Mouse (Mus musculus): ENCODE measurements around the gene Gpr132.

The Gpr132 gene

DNA sequence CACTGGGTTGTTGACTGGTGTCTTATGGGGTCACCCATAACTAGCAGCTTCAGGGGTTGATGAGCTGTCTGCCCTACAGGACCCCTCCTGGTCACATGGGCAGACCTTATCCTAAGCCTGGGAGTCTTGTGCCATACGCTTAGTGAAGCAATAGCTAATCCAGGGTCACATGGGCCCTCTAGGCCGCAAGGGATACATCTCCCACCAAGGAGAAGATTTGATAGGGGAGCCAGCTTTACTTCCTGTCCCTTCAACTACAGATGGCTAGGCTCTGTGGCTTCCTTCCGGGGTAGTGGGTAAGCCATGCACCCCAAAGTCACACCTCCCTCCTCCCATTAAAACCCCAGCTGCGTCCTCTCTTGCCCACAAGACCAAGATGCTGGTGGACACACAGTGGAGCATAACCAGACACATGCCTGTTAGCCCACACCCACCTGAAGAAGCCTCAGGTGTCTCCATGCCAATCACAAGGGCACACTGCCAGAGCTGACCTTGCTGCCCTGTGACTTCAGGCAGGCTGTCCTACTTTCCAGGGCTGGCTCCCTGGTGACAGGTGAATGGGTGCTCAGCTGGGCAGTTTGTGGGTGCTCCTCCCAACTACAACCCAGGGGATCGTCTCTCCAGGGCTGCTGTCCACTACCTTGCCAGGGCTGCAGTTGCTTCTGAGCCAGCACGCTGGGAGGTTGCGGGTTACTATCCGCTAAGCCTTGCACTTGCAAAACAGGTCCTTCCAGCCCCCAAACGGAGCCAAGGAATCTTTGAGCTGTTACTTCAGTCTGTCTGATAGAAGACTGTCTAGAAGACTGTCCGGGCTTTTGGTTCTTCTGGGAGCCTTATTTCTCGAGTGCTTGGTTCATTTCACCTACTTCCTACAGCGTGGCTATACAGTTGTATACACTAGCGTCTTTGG, at the start of gene Gpr132:
TSS of gene Gpr132 (minus strand) at position 51 of the 910 bp plus-strand sequence.
- no peak for DNase-seq (ENCODE audit: low read depth, low spot score)

DNA sequence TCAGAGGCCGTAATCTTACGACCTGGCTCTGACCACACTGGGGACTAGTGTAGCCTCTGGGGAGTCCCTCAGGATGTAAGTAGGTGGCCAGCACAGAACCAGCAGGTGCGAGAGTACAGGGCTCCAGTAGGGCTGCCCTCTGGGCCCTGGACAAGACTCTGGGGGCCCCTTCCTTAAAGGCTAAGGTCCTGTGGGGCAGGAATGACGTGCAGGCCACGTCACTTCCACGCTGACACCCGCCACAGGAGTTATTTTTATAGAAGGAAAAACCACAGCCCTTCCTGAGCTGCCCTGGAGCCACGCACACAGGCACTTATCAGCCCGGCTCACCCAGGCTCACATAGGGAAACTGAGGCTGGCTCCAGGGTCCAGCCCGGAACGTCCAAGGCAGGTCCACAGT, 49.5 kb upstream of the Gpr132 start:
- no peak for DNase-seq (ENCODE audit: low read depth, low spot score)

DNA sequence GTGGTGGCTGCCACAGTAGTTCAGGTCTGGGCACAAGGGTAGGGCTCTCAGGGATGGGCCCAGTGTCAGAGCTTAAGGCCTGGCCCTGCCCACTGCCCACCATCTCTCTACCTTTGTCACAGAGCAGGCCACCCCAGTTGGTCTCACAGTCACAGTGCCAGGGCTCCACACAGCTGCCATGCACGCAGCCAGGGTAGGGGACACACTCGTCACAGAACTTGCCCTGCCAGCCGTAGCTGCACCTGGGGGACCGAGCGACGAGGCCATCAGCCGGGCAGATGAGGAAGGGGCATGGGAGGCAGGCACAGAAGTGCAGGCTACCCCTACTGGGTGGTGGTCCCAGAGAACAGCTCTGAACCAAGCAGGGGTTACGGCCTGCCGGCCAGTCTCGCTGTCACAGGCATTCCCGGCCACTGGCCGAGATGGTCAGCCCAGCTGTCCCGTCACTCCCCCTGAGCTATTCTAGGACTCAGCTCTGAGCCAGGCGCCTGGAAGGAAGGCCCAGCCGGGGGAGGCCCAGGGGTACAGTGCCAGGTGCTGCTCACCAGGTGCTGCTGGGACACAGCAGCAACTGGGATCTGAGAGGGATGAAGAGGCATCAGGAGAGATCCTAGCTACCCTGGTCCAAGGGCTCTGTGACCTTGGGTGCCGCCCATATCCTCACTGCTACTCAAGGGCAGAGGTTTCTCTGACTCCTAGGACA, 48.8 kb upstream of the Gpr132 start:
- no peak for DNase-seq (ENCODE audit: low read depth, low spot score)

DNA sequence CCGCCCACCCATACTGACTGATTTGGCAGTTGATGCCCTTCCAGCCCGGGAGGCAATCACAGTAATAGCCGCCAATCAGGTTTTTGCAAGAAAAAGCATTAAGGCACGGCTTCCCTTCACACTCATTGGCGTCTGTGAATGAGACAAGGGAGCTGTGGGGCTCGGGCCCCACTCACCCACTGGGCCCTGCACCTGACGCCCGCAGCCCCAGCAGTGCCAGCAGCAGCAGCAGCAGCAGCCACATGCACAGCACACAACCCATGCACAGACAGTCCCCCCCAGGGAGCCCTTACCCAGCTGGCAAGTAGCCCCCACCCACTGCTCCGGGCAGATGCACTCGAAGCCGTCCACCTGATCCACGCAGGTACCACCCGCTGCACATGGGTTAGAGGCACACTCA, 47.6 kb upstream of the Gpr132 start:
- no peak for DNase-seq (ENCODE audit: low read depth, low spot score)

DNA sequence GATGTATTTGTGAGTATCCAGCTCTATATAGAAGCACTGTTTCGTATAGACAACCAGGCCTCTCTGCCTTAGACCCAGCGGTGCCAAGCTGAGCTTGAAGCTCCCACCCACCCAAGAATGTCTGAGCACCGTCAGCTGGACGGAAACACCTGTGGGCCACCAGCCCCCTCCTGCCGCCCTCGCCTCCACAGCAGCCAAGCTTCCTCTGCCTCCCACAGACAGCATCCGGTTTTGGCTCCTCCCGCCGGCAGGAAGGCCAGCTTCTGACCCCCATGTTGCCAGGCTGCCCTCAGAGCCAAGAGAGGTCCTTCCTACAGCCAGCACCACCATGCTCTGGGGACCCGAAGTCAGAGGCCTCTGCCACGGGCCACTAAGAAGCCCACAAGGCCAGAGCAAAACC, 46.5 kb upstream of the Gpr132 start:
- DNase-seq (ENCODE audit: low read depth, low spot score), result no peak

DNA sequence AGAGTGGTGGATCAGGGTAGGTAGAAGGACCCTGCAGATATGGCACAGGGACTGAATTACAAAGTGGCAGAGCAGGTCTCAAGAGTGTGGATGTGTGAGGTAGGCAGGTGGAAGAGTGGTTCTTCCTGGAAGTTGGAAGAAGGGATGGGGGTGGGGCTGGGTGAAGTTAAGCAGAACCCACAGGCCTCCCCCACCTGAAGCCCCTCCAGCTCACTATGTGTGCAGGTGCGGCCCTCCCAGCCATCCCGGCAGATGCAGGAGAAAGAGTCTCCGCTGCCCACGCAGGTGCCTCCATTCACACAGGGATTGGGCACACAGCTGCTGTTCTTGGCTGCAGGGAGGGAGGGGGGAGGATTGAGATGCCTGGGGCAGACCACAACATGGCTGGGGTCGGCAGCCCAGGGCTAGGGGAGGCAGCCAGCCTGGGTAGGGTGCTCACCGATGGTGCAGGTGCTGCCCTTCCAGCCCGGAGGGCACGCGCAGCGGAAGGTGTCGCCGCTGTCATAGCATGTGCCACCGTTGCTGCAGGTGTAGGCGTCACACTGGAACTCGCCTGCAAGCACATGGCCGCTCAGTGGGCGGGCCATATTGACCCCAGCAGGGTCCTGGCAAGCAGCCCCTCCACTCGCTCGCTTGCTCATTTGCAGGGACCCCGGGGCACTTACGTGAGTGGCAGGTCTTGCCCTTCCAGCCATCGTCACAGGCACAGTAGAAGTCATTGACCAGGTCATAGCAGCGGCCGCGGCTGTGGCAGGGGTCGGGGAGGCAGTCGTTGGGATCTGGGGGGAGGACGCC, 45.1 kb upstream of the Gpr132 start:
- no peak for DNase-seq (ENCODE audit: low read depth, low spot score)

DNA sequence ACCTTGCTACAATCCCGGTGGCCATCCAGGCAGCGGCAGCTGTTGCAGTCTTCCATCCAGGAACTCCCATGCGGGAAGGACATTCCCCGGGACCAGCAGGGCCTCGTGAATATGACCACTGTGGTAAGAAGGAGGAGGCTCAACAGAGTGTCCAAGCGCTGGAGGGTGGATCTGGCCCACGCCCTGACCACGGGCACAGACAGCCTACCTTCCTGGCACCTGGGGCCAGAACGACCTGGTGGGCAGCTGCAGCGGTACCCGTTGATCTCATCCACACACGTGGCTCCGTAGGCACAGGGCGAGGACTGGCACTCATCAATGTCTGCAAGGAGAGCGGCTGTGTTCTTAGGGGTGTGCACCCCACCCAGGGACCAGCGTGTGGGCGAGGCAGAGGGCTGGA, 43.7 kb upstream of the Gpr132 start:
- DNase-seq (ENCODE audit: low read depth, low spot score), result no peak

DNA sequence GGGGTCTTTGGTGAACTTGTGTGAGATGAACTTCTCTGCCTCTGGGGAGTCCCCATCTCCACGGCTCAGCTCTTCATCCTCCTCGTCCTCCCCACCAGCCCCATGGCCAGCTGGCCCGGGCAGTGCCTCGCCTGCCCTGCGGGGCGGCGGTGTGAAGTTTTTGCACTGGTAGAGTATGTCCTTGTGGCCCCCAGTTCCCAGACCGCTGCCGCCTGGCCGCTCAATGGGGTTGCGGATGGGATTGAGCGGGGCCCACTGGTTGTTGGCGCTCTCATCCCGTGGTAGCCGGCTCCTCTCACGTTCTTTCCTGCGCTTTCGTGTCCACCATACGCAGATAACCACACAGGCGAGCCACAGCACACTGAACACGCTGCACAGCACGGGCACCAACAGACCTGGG, 41.0 kb upstream of the Gpr132 start:
- no peak for DNase-seq (ENCODE audit: low read depth, low spot score)

DNA sequence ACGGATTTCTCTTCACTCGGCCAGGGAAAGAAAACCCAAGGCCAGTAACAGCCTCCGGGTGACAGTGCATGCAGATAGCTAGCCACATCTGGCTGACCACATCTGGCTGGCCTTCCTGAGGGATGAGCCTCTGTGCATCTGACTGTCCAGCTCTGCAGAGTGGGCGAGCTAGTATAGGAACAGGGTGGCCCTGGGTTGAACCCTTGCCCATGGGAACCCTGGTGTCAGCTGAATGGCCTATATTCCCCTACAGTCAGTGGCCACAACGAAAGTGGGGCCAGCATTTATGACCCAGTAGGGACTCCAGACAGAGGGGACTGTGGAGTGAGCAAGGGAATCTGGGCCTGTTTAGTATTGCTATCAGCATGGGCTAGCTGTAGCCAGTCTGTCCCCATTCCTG, 37.0 kb upstream of the Gpr132 start:
- no peak for DNase-seq (ENCODE audit: low read depth, low spot score)

DNA sequence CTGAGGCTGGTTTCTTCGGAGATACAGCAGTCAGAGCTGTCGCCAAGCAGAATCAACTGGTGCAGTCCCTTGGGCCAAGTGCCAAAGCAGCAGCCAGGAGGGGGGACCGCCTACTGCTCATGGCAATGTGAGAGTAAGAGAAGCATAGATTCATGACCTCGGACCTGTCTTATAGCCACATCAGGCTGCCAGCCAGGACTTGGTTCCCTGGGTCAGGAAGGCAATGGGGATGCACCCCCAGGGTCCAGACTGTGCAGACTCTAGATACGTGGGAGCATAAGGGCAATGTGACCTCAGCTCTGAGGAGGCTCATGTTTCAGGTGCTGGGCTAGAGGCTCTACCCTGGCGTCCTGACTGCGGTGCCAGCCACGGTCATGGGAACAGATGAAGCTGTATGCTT, 35.9 kb upstream of the Gpr132 start:
- no peak for DNase-seq (ENCODE audit: low read depth, low spot score)

DNA sequence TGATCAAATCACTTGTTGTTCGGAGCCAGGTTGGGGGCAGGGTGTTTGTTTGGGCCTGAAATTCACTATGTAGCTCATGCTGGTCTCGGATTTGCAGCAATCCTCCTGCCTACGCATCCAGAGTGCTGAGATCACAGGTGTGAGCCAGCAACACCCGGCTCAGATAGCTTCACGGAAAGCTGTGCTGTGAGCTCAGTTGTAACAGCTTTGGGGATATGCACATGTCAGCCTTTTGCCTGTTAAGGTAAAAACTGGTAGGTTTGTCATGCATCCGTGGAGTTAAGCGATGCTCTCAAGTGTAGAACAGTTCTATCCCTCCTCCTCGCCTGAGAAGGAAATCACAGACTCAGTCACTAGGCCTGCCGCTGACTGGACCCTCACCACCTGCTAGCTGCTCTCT, 32.6 kb upstream of the Gpr132 start:
- DNase-seq (ENCODE audit: low read depth, low spot score), result no peak

DNA sequence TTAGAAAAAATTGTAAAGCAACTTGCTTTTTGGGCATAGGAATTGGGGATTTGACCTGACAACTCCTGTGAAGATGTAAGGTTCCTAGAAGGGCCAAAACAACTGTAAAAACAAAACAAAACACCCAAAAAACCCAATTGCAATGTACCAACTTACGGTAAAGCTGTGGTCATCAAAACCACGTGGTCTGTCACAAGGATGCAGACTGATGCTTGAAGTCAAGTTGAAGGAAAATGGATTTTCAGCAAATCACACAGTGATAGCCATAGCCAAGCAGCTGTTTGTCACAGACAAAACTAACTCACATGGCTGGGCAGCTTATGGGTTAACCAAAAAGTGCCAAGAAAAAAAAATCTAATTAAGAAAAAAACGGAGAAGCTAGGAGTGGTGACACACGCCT, 30.9 kb upstream of the Gpr132 start:
- DNase-seq (ENCODE audit: low read depth, low spot score), result no peak

DNA sequence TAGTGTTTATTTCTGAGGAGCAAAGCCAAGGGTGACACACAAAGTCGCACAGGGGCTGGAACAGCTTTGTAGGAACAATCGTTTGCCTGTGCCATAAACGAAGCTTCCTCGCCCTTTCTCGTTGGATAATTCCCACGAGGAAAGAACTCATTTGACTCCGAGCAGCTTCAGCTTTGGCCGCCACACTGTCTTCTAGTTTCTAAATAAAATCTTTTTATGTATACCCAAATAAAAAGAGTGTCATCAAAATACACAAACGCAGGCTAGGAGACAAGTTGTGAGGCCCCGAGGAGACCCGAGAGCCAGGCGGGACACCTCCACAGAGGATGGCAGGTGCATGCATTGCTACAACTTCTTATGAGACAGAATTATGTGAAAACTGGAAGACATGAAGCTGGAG, 30.3 kb upstream of the Gpr132 start:
- no peak for DNase-seq (ENCODE audit: low read depth, low spot score)

DNA sequence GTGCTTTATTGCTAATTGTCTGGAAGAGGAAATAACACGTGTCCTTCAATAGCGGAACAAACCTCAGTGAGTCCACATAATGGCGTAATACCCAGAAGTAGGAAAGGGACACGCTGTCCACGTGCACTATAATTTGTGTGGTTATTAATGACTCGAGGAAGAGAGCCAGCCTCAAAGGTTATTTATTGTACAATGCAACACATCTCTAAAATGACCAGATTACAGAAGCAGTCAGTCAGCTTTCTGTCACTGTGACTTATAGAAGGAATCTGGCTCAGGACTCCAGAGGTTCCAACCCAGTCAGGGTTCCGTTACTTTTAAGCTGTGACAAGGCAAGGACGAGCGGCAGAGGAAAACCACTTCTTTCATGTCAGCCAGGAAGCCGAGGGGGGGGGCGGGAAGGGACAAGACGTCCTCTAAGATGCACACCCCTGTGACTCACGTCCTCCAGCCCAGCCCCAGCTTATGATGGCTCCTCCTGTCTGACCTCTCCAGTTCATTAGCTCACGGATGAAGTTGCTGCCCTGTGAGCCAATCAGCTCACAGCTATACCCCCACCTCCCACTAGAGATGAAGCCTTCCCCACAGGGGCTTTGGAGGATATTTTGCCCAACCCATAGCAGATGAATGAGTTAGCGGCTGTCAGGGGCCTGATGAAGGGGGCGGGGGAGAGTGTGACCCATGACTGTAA, 29.6 kb upstream of the Gpr132 start:
- DNase-seq (ENCODE audit: low read depth, low spot score), result no peak

DNA sequence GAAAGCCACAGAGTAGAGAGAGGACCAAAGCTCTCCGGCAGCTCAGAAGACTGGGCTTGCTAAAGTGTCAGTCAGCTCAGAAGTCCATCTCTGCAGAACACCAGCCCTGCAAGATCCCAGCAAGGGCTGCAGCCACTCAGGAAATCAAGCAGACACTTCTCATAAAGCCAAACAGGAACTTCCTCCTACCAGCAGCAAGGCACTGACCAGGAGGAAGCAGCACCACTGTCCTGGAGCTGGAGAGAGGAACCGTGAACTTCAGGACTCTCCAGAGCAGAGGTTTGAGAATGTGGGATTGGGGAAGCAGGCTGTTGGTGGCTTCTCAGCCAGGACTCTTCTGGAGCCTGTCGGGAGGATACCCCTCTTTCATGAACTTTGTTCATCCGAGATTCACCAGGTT, 26.9 kb upstream of the Gpr132 start:
- no peak for DNase-seq (ENCODE audit: low read depth, low spot score)

DNA sequence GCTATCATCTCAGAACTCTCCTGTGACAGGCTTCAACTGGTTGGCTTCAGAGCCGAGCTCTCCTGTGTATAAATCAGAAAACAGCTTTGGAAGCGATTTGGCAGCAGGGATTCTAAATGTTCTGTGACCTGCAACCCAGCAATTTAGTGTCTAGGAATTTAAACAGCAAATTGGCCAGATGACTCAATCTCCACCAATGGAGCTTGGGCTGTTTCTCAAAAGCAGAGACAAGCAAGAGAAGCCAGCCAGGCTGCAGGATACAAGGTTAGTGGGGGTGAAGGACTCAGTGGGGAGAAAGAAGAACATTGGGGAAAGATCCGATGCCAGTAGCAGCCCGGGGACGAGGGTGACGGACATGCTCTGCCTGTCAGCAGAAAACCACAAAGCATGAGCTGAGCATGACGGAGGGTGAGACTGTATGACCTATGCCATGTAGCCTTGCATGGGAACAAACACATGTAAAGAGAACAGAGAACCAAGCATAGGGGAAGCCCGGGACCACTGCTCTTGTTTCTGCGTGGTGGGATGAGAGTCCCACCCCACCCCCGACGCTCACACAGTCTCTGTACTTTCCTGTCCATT, 26.4 kb upstream of the Gpr132 start:
- no peak for DNase-seq (ENCODE audit: low read depth, low spot score)

DNA sequence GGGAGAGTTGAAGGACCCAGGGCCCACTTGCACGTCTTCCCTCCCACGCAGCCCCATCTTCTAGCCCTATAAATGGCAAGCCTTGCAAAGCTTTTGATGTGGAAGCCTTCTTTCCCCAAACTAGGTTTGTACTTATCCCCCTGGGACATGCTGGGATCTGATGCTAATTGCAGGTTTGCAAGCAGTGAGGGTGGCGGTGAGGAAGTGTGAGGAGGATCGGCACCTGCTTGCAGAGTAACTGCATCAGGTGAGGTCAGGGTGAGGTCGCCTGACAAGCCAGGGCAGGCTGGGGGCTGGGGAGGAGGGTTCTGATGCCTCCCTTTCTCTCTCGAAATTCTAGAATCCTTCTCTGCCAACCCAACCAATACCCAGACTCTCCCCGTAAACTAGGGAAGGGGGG, 17.4 kb upstream of the Gpr132 start:
- DNase-seq (ENCODE audit: low read depth, low spot score), result no peak

DNA sequence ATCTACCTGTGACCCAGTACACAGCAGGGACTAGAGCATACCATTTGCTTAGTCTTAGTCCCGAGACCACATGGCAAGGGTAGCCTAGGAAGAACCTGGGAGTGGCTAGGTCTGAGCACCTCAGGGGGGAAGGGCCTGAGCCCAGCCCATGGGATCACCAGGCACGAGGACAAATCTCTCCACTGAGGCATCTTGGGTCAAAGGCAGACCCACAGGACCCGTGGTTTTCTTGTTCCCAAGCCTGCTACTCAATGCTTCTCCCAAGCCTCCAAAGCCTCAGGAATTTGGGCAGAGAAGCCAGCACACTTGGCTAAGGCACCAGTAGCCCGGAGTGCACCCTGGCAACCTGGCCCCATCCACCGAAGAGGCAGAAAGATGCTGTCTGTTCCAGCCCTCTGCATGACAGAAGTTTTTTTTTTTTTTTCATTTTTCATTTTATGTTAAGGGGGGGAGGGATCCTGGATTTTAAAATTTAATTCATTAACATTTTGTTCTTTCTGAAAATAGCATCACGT, 13.3 kb upstream of the Gpr132 start:
- no peak for DNase-seq (ENCODE audit: low read depth, low spot score)

DNA sequence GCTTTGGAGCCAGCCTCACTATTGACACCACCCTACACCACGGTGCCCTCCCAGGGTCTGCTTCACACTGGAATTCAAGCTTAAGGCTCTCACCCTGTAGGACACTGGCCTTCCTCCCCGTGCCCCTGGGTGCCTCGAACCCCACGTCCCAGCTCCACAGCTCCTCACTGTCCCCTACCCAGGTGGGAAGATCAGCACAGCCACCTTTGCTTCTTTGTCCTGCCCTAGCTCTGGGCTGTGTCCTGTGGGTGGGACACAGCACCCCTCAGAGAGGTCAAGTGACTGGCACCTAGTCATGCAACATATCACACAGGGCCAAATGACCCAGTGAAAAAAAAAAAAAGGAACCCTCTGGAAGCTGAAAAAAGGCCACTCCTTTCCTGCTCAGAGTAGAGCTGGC, 12.6 kb upstream of the Gpr132 start:
- no peak for DNase-seq (ENCODE audit: low read depth, low spot score)

DNA sequence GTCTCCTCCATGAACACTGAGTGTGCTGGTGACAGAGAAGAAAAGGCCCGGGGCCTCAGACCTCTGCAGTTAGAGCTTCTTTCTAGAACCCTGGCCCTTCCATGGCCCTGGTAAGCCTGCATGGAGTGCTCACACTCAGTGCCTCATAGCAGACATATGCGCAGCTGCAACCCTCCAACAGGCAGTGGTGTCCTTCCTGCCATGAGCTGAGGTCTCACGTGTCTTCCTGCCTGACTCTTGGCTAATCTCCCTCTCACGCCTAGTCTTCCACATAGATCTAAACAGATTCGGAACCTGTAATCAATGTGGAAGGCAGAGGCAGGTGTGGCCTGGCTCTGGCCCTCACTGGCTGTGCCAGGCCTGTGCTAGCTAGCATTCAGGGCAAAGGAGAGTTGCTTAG, 11.7 kb upstream of the Gpr132 start:
- no peak for DNase-seq (ENCODE audit: low read depth, low spot score)

DNA sequence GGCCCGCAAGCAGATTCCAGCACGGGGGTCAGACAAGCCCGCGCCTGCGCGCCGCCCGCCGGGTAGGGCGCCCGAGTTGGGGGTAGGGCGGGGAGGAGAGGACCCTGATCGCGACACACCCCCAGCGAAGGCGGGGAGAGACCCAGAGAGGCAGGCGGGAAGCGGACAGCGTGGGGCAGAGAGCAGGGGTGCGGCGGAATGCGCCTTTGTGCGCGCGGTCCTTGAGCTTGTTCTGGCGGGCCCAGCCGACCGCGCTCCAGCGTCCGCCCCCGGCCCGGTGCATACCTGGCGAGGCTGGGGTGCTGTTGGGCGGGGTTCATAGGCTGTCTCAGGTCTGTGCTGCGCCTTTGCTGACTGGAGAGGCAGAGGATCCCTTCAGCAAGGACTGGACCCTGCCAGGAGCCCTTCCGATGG, 9.6 kb upstream of the Gpr132 start:
- DNase-seq (ENCODE audit: low read depth, low spot score), result peak; percentile 72

All from ZHBTc4 (cell line).